Mouse (Mus musculus) cerebellum, postnatal 25 days (tissue): ENCODE measurements around the gene Cdk9.

ENCODE experiments used
- DNase-seq, 2 experiments: peaks; one replicate each; pipeline ENCODE4 v3.0.0; 2021; ENCODE audit warnings: mixed read lengths in 2 of 2

Cdk9 gene

DNA sequence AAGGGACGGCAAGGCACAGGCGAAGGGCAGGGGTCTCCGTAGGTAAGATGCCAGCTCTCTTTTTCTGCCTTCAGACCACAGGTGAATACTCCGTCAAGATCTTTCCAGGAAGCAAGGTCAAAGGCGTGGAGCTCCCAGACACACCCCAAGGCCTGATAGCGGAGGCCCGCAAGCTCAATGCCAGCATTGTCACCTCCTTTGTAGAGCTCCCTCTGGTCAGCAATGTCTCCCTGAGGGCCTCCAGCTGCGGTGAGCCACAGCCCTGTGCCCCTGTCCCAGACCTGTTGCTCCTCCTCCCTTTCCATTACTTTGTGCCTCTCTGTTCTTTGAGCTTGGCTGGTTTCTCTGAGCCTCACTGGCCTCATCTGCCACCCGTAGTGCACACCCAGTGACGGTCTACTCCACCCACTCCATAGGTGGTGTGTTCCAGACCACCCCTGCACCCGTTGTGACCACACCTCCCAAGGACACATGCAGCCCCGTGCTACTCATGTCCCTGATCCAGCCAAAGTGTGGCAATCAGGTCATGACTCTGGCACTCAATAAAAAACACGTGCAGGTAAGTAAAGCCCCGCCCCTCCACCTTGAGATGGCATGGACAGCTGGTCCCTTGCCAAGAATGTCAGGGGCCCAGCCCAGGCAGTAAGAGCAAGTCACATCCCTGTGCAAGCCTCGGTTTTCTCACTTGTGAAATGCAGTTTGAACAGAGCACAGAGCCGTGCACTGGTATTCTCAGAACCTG lies 39.5 kb downstream of the Cdk9 start:
- DNase-seq: no peak

GRCm38 (mm10) chr2:32671907-32672595 lies 40.8 kb downstream of the Cdk9 start:
- no peak for DNase-seq

DNA sequence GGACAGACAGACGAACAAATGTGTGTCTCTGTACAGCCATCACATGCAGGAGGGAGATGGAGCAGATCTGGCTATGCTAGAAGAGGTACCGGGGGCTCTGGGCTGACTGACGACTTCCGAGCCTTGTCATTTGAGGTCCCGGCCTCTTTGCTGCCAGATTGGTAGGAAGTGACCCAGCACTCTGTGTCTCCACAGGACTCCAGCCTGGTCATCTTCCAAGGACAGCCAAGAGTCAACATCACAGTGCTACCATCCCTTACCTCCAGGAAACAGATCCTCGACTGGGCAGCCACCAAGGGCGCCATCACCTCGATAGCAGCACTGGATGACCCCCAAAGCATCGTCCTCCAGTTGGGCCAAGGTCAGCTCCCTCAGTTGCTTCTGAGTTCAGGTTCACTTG lies 41.7 kb downstream of the Cdk9 start:
- no peak for DNase-seq

DNA sequence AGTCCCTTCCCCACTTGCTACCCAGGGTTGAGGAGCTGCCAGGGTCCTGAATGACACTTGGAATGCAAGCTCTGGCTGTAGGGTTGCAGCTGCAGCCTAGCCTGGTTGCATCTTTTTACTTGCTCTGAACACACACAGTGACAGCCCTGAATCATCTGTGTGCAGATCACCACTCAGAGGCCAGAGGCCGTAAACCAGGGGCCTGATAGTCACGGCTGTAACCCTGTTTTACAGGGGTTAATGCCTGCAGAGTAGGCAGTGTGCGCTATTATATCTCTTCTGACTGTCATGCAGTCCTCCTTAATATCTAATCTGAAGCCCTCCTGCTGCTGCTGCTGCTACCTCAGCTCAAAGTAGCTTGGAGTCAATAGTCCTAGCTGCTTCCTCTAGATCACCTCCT lies 43.0 kb downstream of the Cdk9 start:
- DNase-seq: no peak

GRCm38 (mm10) chr2:32668176-32668575 lies 44.7 kb downstream of the Cdk9 start:
- DNase-seq: no peak

GRCm38 (mm10) chr2:32667775-32668174 lies 45.1 kb downstream of the Cdk9 start:
- DNase-seq: no peak

DNA sequence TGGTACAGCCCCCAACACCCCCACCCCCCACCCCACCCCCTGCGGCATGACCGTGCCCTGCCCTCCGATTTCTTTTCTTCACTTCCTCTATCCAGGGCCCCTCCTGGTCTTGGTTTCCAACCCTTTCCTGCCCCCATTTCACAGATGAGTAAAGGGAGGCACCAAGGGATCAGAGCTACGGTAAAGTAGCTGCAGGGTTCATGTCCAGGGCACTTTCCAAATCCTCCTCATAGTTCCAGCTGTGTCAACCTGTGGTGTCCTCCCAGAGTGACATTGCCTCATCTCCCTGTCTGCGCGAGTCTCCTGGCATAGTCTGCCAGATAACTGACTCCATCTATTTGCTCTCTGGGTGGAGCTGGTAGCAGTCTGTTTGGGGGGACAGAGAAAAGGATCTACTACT lies 47.0 kb downstream of the Cdk9 start:
- DNase-seq: no peak

DNA sequence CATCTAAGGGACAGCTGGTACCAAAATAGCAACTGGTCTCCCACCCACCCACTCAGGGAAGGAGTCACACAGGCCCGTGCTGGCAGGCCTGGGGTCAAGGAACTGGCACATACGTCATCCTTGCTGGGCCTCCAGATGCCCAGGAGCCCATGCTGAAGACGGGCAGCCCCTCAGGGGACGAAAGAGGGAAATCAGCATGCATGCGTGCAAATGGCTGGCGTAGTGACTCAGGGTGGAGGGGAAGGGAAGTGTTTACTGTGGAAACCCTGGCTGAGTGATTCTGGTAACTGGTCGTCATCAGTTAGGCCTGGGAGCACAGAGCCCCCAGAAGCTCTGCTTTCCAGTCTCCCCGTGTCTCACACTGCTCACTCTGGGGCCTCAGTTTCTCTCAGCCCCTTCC lies 47.5 kb downstream of the Cdk9 start:
- DNase-seq: no peak

DNA sequence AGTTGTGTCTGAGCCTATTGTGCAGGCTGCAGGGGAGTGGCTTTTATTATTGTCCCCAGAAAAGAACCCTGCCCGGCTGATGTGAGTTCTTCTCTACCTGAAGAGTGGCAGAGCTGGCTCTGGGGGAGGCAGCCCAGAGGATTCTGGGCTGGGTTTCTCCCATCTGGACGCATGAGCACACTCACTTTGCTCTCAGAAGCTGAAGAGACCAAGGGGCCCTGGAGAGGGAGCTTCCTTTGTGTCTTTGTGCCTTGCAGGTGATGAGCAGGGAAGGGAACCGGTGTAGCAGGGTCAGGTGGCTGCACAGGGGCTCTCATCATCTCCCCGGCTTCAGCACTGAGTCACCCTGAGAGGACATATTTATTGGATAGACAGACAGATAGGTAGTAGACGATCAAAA lies 50.6 kb downstream of the Cdk9 start:
- DNase-seq: no peak

DNA sequence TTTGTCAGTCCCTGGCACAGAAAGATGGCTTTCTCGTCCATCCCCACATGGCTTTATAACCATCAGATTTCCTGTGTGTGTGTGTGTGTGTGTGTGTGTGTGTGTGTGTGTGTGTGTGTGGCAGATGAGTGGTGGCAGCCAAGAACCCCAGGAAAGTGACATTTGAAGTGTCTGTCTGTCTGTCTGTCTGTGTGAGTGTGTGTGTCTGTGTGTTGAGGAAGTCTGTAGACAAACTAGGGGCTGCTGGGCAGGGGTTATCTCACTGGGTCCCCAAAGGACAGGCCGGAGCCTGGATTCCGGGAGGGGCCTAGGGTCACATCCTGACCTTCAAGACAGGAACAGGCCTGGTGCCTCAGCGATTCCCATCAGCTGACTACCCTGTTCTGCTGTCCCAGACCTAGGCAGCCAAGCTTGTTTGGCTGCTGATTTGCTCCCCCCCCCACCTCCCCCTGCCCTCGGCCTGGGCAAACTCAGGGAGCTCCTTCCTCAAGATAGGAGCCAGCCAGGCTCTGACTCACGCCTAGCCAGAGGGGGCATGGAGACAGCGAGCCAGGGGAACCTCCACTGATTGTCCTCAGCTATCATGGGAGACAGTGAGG lies 51.3 kb downstream of the Cdk9 start:
- DNase-seq: no peak

DNA sequence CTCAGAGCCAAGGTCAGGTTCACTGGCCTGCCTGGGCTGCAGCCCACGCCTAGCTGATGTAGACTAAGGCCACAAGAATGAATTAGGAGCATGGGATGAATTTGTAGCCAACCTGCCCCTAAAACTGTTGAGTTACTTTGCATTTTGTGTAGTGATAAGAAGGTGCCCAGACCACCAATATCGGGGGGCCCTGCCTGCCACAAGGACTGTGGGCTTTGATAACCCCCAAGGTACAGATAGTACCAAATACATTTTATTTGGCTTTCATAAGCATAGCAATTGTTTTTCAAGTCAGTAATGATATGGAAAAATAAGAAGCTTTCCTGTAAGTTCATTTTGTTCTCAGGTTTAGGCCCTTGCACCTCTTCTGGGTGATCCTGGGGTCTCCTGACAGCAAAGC lies 54.0 kb downstream of the Cdk9 start:
- DNase-seq: no peak

GRCm38 (mm10) chr2:32655826-32656225 lies 57.0 kb downstream of the Cdk9 start:
- DNase-seq: no peak
